Mouse (Mus musculus): Measurements from ENCODE around the gene Mvd. TPM values are rescaled to one million over a fixed set of nuclear protein-coding genes. Genes with fewer than 3 reads are reported as not detected.
A peak's percentile ranks its signal among the peaks of the same experiment; 100 is the strongest.

Gene Mvd
- polyA plus RNA-seq, 2 experiments, result 17.2 to 21.6 TPM

GRCm38 (mm10) chr8:122457171-122457570 lies 13.9 kb upstream of the Mvd start:
- H3K4me1 ChIP-seq (replicated peaks; ENCODE audit: control insufficient read depth in 2 of 2, insufficient read depth in 2 of 2, low read length in 1 of 2), result peaks cover 0 to 9% of the 10 kb centered on the region in 2 experiments; a peak in 2 of 4 replicates
- H3K4me2 ChIP-seq (ENCODE audit: low read depth), result no peak overlapping the region
- H3K4me3 ChIP-seq (ENCODE audit: insufficient read depth in 1 of 2, low read depth in 2 of 2, low read length in 2 of 2), result no peak overlapping the region
- DNase-seq (ENCODE audit: low read depth in 3 of 3, low spot score in 3 of 3) (no peak), ATAC-seq (ENCODE audit: insufficient read depth) (no peak)
- 73% methylated on average over 11 of the region's 11 CpGs for WGBS (ENCODE audit: insufficient replicate concordance)
- H3K36me3 ChIP-seq (replicated peaks; ENCODE audit: control insufficient read depth, insufficient read depth, low read depth), result no peaks in the 10 kb centered on the region
- peaks cover 27% of the 10 kb centered on the region for H3K27me3 ChIP-seq (ENCODE audit: control insufficient read depth, insufficient read depth, low read length)
- H3K9ac ChIP-seq (replicated peaks), result no peak overlapping the region
- H3K9me3 ChIP-seq (ENCODE audit: control insufficient read depth, low read length), result no peaks in the 10 kb centered on the region
- TF ChIP-seq EP300 (IDR thresholded peaks at IDR 0.05; ENCODE audit: low read depth) (no peak), CTCF (IDR thresholded peaks at IDR 0.05; ENCODE audit: low read depth) (no peak)
- no peak overlapping the region for H3K27ac ChIP-seq

- DNase-seq (ENCODE audit: low read depth in 3 of 3, low spot score in 3 of 3) (no peak), ATAC-seq (ENCODE audit: insufficient read depth) (no peak)
- Histone ChIP-seq H3K27ac (no peak overlapping the region), H3K9me3 (ENCODE audit: control insufficient read depth, low read length) (no peaks in the 10 kb centered on the region), H3K4me1 (replicated peaks; ENCODE audit: control insufficient read depth in 2 of 2, insufficient read depth in 2 of 2, low read length in 1 of 2) (no peaks in the 10 kb centered on the region; a peak in 1 of 4 replicates), H3K4me2 (ENCODE audit: low read depth) (no peak overlapping the region), H3K9ac (replicated peaks) (no peak overlapping the region), H3K36me3 (replicated peaks; ENCODE audit: control insufficient read depth, insufficient read depth, low read depth) (no peaks in the 10 kb centered on the region), H3K4me3 (ENCODE audit: insufficient read depth in 1 of 2, low read depth in 2 of 2, low read length in 2 of 2) (no peak overlapping the region), H3K27me3 (ENCODE audit: control insufficient read depth, insufficient read depth, low read length) (peaks cover 4% of the 10 kb centered on the region)
- 73% methylated on average over 6 of the region's 6 CpGs for WGBS (ENCODE audit: insufficient replicate concordance)
- TF ChIP-seq EP300 (IDR thresholded peaks at IDR 0.05; ENCODE audit: low read depth) (no peak), CTCF (IDR thresholded peaks at IDR 0.05; ENCODE audit: low read depth) (no peak)
These were observed 11.2 kb upstream of the Mvd start for GRCm38 (mm10) chr8:122454409-122454808.

- Histone ChIP-seq H3K27me3 (ENCODE audit: control insufficient read depth, insufficient read depth, low read length) (no peaks in the 10 kb centered on the region), H3K9me3 (ENCODE audit: control insufficient read depth, low read length) (no peaks in the 10 kb centered on the region), H3K36me3 (replicated peaks; ENCODE audit: control insufficient read depth, insufficient read depth, low read depth) (no peaks in the 10 kb centered on the region), H3K27ac (no peak overlapping the region), H3K9ac (replicated peaks) (no peak overlapping the region), H3K4me1 (replicated peaks; ENCODE audit: control insufficient read depth in 2 of 2, insufficient read depth in 2 of 2, low read length in 1 of 2) (no peaks in the 10 kb centered on the region; a peak in 1 of 4 replicates), H3K4me2 (ENCODE audit: low read depth) (no peak overlapping the region), H3K4me3 (ENCODE audit: insufficient read depth in 1 of 2, low read depth in 2 of 2, low read length in 2 of 2) (no peak overlapping the region)
- ATAC-seq (ENCODE audit: insufficient read depth) (no peak), DNase-seq (ENCODE audit: low read depth in 3 of 3, low spot score in 3 of 3) (no peak)
- no peak for TF ChIP-seq CTCF (IDR thresholded peaks at IDR 0.05; ENCODE audit: low read depth)
- no peak for TF ChIP-seq EP300 (IDR thresholded peaks at IDR 0.05; ENCODE audit: low read depth)
- WGBS (ENCODE audit: insufficient replicate concordance), result 74% methylated on average over 10 of the region's 10 CpGs
These were observed 8.9 kb upstream of the Mvd start for GRCm38 (mm10) chr8:122452154-122452553.

- no peak overlapping the region for H3K4me2 ChIP-seq (ENCODE audit: low read depth)
- TF ChIP-seq EP300 (IDR thresholded peaks at IDR 0.05; ENCODE audit: low read depth) (no peak), CTCF (IDR thresholded peaks at IDR 0.05; ENCODE audit: low read depth) (no peak)
- H3K27me3 ChIP-seq (ENCODE audit: control insufficient read depth, insufficient read depth, low read length), result no peaks in the 10 kb centered on the region
- H3K36me3 ChIP-seq (replicated peaks; ENCODE audit: control insufficient read depth, insufficient read depth, low read depth), result no peaks in the 10 kb centered on the region
- 60% methylated on average over 7 of the region's 7 CpGs for WGBS (ENCODE audit: insufficient replicate concordance)
- H3K4me1 ChIP-seq (replicated peaks; ENCODE audit: control insufficient read depth in 2 of 2, insufficient read depth in 2 of 2, low read length in 1 of 2), result no peaks in the 10 kb centered on the region; a peak in 1 of 4 replicates
- no peak overlapping the region for H3K27ac ChIP-seq
- DNase-seq (ENCODE audit: low read depth in 3 of 3, low spot score in 3 of 3) (no peak), ATAC-seq (ENCODE audit: insufficient read depth) (no peak)
- H3K4me3 ChIP-seq (ENCODE audit: insufficient read depth in 1 of 2, low read depth in 2 of 2, low read length in 2 of 2), result no peak overlapping the region
- H3K9ac ChIP-seq (replicated peaks), result no peak overlapping the region
- no peaks in the 10 kb centered on the region for H3K9me3 ChIP-seq (ENCODE audit: control insufficient read depth, low read length)
These were observed 8.0 kb upstream of the Mvd start for GRCm38 (mm10) chr8:122451161-122451703.

GRCm38 (mm10) chr8:122445203-122445602 lies 2.0 kb upstream of the Mvd start:
- TF ChIP-seq CTCF (IDR thresholded peaks at IDR 0.05; ENCODE audit: low read depth) (peak; percentile 51; the same call in 1 of the 2 replicates), EP300 (IDR thresholded peaks at IDR 0.05; ENCODE audit: low read depth) (no peak)
- no peak overlapping the region for H3K27ac ChIP-seq
- no peak overlapping the region for H3K9ac ChIP-seq (replicated peaks)
- no peak overlapping the region for H3K4me3 ChIP-seq (ENCODE audit: insufficient read depth in 1 of 2, low read depth in 2 of 2, low read length in 2 of 2)
- 53% methylated on average over 3 of the region's 3 CpGs for WGBS (ENCODE audit: insufficient replicate concordance)
- H3K4me1 ChIP-seq (replicated peaks; ENCODE audit: control insufficient read depth in 2 of 2, insufficient read depth in 2 of 2, low read length in 1 of 2), result peaks cover 4 to 10% of the 10 kb centered on the region in 2 experiments; a peak in 3 of 4 replicates
- ATAC-seq (ENCODE audit: insufficient read depth), result no peak
- no peaks in the 10 kb centered on the region for H3K27me3 ChIP-seq (ENCODE audit: control insufficient read depth, insufficient read depth, low read length)
- H3K4me2 ChIP-seq (ENCODE audit: low read depth), result peak overlapping the region; percentile 86
- no peaks in the 10 kb centered on the region for H3K9me3 ChIP-seq (ENCODE audit: control insufficient read depth, low read length)
- no peak for DNase-seq (ENCODE audit: low read depth in 3 of 3, low spot score in 3 of 3)
- no peaks in the 10 kb centered on the region for H3K36me3 ChIP-seq (replicated peaks; ENCODE audit: control insufficient read depth, insufficient read depth, low read depth)
